Mouse (Mus musculus): ENCODE data around the gene Tspoap1.

The Tspoap1 gene

DNA sequence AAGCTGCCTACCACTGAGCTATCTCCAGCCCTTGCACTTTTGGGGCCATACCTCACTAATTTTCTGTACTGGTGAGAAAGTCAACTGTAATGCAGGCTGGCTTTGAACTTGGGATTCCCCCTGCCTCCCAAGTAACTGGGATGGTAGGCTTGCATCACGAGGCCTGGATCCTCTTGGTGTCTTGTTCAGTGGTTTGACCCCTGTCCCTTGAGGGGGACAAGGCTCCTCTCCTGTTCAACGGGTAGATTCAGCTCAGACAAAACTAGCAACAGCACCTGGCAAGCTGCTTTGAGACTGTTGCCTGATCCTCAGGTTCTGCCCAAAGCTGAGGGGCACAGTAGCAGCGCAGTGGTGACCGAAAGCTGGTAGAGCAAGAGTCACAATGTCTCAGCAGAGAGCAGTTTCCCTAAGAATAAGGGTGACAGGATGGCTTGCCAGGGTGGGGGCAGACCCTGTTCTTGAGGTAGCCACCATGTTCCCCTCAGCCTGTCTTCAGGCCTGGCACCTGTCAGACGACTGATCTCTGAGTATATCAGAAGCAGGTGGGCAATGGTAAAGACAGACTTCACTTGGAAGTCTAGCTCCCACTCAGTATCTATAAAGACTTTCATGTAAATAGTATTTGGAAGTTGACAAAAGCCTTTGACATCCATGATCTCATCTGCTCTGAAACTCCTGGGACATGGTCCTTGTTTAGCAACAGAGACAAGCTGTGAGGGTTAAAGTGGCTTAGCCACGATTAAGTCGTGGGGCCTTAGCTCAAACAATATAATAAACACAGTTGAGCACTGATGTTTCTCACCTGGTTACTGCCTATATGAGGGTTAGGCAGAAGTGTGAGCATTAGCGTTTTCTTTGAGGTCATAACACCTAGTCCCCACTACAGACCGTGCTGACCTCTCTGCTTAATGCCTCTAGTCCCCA, 14.4 kb upstream of the Tspoap1 start:
- DNase-seq = peak; percentile 78

DNA sequence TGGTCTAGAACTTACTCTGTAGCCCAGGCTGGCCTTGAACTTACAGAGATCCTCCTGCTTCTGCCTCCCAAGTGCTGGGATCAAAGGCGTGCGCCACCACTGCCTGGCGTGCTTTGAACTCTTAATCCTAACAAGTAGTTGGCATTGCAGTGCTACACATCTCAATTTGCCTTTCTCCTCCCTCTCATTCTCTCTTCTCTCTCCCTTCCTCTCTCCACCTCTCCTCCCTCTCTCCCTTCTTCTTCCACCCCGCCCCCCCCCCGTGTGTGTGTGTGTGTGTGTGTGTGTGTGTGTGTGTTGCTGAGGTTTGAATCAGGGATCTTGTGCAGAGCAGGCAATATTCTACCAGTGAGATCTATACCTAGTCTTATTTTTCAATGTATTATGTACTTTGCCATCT, 13.0 kb upstream of the Tspoap1 start:
- DNase-seq = no peak

DNA sequence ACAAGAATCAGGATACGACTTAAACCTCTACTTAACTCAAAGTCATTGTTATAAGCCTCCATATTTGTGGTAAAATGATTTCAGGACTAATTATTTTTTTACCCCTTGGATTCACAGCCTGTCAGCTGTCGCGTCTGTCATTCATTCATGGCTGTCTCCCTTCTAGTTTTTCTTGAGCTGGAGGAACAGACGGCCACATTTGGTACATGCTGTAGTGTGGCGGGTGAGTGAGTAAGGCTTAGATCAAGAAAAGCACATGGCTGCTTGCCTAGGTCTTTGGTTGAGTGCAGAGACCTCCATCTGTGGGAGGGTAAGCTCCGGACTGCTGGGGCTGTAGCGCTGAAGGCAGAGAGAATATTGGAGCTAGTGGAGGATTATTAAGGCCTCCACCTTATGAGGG, 12.6 kb upstream of the Tspoap1 start:
- no peak for DNase-seq

DNA sequence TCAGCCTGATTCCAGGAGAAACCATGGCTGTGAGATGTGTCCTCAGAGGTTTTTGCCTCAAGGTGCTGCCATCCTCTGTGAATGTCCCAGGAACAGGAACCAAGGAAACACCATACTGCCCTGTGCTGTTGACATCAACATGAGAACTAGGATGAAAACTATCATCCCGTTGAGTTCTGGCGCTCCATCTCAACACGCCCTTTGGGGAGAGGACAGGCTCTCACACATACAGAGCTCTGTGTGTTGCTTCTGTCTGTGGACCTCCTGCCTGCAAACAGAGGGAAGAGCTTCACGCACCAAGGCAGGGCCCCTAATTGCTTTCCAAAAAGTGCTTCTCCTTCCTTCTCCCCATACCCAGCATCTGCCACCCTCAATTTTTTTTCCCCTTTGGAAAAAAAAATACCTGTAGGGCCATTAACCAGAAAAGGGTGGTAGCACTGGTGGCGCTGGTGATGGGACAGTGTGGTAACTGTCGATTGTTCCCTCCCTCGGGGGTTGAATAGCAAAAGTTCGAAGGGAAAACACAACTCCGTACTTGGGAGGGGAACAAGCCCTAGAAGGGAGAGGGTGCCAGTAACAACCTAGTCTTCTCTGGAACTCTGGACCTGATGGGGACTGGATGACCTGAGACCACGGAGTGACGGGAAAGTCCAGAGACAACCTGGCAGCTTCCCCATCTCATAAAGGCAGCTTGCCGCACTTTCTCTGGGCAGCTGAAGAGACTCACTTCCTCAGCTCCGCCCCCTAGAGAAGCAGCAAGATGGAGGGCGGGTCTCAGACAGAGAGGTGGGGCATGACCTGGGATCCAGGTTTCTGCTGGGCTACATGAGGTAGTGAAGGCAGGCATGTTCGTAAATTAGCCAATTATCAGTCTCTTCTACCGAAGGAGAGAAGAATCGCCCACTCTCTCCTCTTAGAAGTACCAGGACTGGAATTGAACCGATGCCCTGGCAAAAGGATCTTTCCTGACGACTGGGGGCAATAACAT, 11.9 kb upstream of the Tspoap1 start:
- DNase-seq = peak; percentile 96

DNA sequence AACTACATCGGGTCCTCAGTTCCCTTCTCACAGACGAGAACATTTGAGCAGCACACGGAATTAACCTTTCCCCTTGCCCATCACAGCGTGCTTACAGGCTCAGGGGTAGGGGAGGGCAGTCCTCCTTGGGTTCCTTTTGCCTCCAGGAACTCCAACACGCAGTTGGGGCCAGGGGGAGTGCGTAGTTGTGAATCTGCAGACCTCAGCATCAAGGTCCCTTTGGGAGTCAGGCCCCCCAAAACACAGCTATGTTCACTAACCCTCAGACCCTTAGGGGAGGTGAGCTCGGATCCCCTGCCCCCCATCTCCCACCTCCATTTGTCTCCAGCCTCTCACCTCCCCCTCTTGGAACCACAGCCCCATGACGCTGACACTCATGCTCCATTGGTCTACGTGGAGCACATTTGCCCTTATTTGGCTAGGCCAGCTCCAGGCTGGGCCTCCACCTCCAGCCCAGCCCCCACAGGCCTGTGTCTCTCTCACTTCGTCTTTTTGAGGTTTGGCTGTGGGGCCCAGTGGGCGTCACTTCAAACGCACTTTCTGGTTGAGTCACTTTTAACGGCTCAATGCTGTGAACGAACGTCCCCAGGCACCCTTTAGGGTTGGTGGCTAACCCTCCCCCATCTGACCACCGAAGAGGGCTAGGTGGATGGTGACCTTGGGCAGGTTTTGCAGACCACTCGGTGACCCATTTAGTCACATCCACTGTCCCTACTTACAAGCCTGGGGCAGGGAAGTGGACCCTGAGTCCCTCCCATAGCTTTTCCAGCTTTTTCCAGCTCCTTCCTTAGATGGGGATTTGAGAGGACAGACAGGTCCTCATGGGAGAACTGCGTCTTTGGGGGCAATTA, 10.9 kb upstream of the Tspoap1 start:
- peak; percentile 98 for DNase-seq

DNA sequence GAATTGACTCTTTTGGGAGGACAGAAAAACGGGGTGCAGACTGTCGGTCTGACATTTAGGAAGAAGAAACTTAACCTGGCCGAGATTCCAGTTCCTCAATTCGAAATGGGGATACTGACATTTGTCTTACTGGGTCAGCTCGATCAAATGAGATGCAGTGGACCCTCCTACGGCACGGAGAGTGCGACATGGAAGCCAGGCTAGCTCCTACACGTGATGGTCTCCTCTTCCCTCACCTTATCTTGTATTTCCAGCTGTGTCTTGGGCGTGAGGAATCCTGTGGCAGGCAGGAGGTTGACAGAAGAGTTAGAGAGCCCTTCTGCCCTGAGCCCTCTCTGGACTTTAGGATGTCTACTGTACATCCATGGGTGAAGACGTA, 10.3 kb upstream of the Tspoap1 start:
- no peak for DNase-seq

DNA sequence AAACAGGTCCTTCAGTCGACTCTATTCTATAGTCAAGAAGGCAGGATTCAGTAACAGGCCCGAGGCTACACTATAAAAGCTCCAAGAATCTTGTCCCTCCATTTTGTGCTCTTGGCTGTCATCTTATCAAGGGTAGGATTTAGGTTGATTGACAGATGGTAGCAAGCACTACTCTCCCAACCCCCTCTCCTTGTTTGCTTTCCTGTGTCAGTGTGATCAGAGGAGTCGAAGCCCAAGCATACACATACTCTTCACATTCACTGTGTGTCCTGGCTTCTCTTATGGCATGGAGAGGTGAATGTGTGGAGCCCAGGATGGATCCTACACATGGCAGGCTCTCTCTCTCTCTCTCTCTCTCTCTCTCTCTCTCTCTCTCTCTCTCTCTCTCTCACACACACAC, 9.8 kb upstream of the Tspoap1 start:
- DNase-seq = no peak

DNA sequence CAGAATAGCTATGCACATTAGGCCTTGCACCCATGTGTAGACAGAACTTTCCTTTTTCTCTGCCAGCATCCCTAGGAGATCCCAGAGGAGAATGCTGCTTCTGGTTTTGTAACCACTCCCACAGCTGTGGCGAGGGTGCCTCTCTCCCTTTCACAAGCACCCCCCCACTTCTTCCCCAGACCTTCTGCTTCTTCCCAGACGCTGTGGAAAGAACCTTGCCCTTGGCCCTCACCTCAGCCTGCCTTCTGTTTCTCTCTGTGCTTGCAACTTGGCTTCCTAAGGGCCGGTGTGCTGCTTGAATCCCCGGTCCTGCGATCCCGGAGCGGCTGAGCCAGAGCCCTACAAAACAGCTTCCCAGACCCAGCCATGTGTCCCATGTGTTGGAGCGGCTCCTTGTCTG, 9.3 kb upstream of the Tspoap1 start:
- DNase-seq = no peak

DNA sequence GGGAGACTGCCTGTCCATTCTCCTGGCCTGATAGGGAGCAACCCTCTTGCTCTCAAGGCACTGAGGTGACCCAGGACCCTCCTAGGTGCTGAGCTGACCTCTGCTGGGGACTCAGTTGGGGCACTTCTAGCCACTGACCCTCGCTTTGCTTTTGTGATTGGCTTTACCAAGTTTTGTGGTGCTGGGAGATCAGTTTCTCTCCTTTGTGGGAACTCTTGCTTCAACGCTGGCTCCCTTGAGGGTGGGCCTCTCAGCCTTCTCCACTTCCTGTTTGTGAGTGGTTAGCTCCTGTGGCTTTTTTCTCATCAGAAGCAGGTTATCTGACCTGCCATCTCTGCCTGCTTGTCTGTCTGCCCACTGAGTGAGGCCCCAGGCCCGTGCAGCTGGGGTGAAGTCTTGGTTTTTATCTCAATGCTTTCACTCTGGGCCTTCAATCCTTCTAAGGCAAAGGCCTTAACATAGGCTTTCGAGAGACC, 8.8 kb upstream of the Tspoap1 start:
- DNase-seq = no peak

DNA sequence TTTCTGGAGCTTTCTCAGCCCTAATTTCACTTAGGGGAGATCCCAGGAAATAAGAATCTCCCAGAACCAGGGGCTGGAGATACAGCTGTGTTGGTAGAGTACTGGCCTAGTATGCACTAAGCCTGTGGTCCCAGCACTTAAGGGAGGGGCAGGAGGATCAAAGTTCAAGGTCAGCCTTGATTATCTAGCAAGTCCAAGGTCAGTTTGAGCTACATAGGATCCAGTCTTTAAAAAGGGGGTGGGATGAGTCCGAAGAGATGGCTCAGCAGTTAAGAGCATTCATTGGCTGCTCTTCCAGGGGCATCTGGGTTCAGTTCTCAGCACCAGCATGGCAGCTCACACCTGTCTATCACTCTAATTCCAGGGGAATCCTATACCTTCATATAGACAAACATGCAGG, 8.0 kb upstream of the Tspoap1 start:
- no peak for DNase-seq

DNA sequence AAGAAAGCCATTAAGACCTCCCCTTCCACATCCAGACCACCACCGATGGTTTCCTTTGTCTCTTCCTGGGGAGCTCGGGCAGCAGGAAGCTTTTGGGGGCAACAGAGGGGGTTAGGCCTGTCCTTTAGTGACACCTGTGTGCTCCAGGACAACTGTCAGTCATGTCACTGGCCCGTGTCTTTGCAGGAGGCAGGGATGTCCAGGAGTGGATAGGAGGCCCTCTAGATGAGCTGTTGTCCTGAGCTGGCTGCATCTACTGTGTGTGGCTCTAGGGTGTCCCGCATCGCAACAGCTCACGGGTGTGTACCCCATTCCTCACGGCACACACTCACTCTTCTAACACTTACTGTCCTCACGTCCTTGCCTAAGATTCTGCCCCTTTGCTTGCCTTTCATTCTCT, 7.1 kb upstream of the Tspoap1 start:
- no peak for DNase-seq

DNA sequence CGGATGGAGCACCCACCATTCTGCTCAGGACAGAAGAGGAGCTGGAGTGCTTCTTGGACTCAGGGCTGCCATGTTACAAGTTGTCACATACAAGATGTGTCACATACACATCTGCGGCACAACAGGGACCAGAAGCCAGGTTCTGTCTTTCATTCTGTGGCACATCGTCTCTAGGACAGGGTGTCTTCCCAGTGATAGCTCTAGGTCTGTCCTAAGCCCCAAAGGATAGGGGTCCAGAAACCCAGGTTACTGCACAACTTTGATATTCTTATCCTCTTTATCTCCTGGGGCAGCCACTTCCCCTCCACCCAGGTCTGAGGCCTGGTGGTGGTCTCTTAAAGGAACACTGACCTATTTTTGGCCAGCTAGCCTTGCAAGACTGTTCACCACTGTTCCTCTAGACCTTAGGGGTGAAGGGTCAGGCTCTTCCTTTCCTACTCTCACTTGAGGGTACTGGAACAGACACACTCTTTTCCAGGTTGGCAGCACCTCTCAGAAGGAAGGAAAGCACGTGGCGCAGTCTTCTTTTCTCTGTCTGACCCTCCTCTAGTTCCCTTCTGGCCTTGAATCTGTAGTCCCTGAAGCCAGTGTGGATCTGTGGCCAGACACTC, 6.3 kb upstream of the Tspoap1 start:
- no peak for DNase-seq

DNA sequence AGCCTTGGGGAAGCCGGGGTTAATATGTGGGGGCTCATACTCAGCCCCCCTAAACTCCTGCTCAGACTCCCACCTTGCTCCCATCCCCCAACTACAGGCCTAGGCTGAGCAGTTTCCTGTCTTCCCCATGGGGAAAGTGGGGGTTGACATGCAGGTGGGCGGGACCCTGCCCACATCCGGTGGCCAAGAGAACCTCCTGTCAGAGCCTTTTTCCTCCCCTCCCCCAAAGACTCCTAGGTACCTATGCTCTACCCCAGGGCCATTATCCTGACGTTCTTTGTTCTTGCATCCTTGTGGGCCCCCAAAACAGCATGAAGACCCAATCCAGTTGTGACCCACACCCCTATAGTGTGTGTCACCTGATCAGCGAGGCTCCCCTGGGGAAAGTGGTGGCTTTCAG, 5.7 kb upstream of the Tspoap1 start:
- DNase-seq = peak; percentile 93

DNA sequence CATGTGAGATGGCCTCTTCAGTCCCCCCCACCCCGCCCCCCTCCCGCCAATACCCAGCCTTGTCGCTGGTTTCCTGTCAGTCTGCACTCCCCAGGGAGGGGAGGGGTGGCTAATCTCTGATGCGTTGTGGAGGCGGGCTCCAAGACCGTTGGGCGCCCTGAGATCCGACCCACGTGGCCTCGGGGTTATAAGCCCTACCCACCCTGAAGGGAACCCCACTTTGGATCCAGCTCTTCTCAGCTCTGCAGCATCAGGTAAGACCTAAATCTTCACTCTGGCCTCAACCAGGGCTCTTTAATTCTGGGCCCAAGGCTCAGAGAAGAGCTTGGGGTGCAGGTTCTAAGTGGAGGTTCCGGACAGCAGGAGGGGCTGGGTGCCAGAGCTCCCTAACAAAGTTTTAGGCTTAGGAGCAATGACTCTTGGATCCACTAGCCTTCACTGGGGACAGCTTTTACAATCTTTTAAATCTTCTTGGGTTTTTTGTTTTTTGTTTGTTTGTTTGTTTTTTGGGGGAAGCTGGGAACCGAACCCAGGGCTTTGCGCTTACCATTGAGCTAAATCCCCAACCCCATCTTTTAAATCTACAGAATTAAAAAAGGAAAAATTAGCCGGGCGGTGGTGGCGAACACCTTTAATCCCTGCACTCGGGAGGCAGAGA, 4.9 kb upstream of the Tspoap1 start:
- peak; percentile 99 for DNase-seq

DNA sequence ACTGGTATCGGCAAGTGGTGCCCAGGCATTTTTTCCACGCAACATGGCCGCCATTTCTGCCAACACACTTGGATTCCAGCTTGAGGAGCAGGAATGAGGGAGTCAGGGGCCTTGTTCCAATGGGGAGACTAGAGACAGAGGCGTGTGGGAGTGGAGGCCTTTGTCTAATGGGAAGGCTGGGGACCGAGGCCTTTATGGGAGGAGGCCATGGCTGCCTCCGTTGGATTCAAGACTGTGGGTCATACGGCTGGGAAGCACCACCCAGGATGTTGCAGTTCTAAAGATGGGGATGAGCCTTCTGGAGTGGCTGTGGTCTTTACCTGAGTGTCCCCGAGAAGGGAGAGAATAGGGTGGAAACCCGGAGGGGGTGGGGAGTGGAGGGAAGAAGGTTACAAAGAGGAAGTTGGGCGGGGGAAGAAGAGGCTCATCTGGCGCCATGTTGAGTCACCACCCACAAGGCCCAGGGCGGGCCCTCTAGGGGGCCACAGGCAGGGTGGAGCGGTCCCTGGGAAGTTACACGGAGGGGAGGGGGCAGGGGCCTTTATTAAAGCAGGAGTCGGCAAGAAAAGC, 4.0 kb upstream of the Tspoap1 start:
- peak; percentile 98 for DNase-seq

DNA sequence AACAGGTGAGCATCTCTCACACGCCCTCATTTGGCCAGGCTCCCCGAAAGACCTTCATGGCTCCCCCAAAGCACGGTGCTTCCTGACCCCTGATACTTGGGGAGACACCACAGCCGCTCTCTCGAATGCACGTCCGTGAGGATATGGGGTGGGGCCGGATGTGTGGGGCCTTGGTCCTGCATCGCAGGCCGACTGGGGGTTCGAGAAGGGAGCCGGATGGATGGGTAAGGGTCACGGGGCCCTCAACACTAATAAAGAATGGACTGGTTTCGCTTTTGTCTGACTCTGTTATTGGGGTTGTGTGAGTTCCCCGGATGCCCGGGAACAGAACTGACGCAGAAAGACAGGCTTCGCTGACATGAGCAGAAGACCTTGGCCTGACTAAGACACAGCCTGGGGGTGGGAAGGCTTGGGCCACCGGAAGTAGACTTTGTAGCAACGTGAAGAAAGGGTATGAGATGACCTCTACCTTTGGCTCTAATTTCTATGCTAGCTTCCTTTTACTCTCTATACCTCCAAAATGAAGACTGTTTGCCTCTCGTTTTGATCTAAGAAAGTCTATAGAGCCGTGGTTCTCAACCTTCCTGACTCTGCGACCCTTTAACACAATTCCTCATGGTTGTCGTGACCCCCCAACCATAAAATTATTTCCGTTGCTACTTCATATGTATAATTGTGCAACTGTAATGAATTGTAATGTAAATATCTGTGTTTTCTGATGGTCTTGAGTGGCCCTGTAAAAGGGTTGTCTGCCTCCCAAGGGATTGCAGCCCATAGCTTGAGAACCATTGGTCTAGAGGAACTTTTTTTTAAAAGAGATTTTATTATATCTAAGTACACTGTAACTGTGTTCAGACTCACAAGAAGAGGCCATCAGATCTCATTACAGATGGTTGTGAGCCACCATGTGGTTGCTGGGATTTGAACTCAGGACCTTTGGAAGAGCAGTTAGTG, 3.1 kb upstream of the Tspoap1 start:
- peak; percentile 93 for DNase-seq

DNA sequence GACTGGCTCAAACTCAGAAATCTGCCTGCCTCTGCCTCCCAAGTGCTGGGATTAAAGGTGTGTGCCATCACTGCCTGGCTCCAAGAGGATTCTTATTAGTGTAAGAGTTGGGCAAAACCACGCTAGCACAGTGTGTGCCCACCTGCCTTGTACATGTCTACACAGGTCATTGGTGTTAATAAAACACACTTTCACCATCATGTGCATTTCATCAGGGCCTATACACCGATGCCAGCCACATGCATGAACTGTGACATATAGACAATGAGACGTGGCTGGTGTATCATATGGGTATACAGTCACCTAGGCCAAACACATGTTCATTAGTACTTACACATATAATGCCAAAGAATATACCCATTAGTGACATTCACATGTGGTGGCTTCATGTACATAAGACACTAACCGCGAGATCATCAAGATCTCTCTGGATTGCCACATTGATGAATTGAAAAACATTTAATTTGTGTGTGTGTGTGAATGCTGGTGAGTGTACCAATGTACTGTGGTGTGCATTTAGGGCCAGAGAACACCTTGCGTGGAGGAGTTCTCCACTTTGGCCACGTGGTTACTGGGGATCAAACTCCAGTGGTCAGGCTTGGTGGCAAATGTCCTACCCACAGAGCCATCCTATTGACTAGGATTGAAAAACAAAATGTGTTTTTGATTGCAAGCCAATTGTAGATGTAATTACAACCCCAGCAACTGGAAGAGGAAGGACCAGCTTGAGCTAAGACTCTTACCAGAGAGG, 2.0 kb upstream of the Tspoap1 start:
- DNase-seq = no peak

DNA sequence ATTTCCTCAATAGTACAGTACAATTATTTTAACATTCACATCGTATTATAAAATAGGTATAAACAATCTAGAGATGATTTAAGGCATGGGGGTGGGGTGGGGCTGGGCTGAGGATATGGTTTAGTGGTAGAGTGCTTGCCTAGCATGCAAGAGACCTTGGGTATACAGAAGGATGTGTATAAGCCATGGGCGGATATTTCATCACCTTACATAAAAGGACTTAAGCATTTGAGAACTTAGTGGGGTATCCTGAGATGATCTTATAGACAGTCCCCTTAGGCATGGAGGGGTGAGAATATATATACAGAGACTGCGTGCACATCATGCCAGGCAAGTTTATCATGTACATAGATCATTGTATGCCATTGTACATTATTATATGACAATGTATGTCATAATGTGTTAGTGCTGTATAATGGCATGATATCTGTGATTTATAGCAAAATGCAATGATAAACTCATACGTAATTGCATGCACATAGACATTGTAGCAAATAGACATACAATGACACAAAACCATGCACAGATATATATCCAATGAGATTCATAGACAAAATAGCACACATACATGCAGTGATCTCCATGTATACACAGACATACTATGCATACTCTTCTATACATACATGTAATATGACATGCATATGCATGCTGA, 1.3 kb upstream of the Tspoap1 start:
- DNase-seq = no peak

DNA sequence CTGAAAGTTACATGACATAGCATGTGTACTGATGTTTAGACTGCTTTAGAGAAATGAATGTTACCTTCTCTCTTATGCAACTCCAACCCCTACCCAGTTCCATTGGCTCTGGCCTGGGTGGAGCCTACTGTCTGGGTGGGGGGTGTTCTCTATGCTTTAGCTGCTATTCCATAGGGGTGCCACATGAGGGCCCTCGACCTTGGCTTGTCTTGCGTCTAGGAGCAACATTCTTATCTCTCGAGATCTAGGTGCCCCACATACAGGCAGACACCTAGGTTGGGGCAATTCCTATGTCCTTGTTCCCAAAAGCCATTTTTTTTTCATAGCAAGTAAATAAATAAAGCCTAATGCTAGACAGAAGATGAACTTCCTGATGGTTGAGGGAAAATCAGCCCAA, 734 bp upstream of the Tspoap1 start:
- DNase-seq = no peak

Data from heart, adult 11 months (tissue).